Mouse (Mus musculus): ENCODE data around the gene Vmn2r39. TPM values are rescaled to one million over a fixed set of nuclear protein-coding genes. Genes with fewer than 3 reads are reported as not detected.
"Not testable (repeated sequence)": the region's sequence is repeated elsewhere in the genome, so short reads cannot be mapped to it uniquely, and the experiment has no call there.

Vmn2r39 gene
- polyA plus RNA-seq (2012; fragmentation: generic; extraction: Trizol), result not detected
- long read RNA-seq, experiment 1, result 0 reads
- long read RNA-seq, experiment 2, result 0 reads

- H3K79me2 ChIP-seq (ENCODE audit: control insufficient read depth, insufficient read depth); H3K79me3 ChIP-seq (ENCODE audit: low read depth); H3ac ChIP-seq (ENCODE audit: control insufficient read depth, insufficient read length, low read depth); H3K4me3 ChIP-seq (ENCODE audit: insufficient read depth, poor library complexity, severe bottlenecking); H3K27me3 ChIP-seq (ENCODE audit: control insufficient read depth, insufficient read depth, insufficient read length); H3K36me3 ChIP-seq (ENCODE audit: control insufficient read depth, insufficient read depth): not testable (repeated sequence)
Measured at GRCm38 (mm10) chr7:9030698-9031097, at the start of gene Vmn2r39. Gene Vmn2r39 (minus strand): TSS chr7:9030798.

- H3K27me3 ChIP-seq (ENCODE audit: control insufficient read depth, insufficient read depth, insufficient read length); H3ac ChIP-seq (ENCODE audit: control insufficient read depth, insufficient read length, low read depth); H3K36me3 ChIP-seq (ENCODE audit: control insufficient read depth, insufficient read depth); H3K4me3 ChIP-seq (ENCODE audit: insufficient read depth, poor library complexity, severe bottlenecking); H3K79me3 ChIP-seq (ENCODE audit: low read depth); H3K79me2 ChIP-seq (ENCODE audit: control insufficient read depth, insufficient read depth): not testable (repeated sequence)
Measured at GRCm38 (mm10) chr7:9065353-9065752, 34.8 kb upstream of the Vmn2r39 start.

Other genes with a start within 250 kb of the Vmn2r39 start
- not detected for gene Vmn2r40, start 99.4 kb downstream of the Vmn2r39 start, polyA plus RNA-seq (2012; fragmentation: generic; extraction: Trizol)
- gene Vmn2r38, start 67.1 kb upstream of the Vmn2r39 start, polyA plus RNA-seq (2012; fragmentation: generic; extraction: Trizol), result not detected
- not detected for gene Vmn2r37, start 192.9 kb upstream of the Vmn2r39 start, polyA plus RNA-seq (2012; fragmentation: generic; extraction: Trizol)

Data from C2C12 (cell line).